Mouse (Mus musculus) limb, embryonic 11.5 days (tissue): ENCODE data around the gene Gm28051. TPM values are rescaled to one million over a fixed set of nuclear protein-coding genes. Genes with fewer than 3 reads are reported as not detected.

Experiments used
- ATAC-seq: fragments of 200-750 bp; cut with Nextera tagmentation; 2 replicates; pipeline ENCODE4 v1.8.0; 2017; ENCODE audit warnings: low read depth; ENCODE audit not compliant: insufficient number of reproducible peaks, low FRiP score, low TSS enrichment
- DNase-seq: peaks from one replicate; pipeline ENCODE4 v3.0.0-alpha.2; 2015; ENCODE audit warnings: low spot score
- H3K27ac ChIP-seq: fragments of 300-500 bp; sonication (generic); replicated peaks from 2 replicates; pipeline ENCODE4 v1.5.1; 2014; ENCODE audit warnings: low read depth, mild to moderate bottlenecking, low read length
- H3K27me3 ChIP-seq: fragments of 300-500 bp; sonication (generic); 2 replicates; pipeline ENCODE4 v1.6.1; 2014; ENCODE audit warnings: mild to moderate bottlenecking, low read length, mixed read lengths; ENCODE audit not compliant: control insufficient read depth, insufficient read depth
- H3K36me3 ChIP-seq: fragments of 300-500 bp; sonication (generic); 2 replicates; pipeline ENCODE4 v1.6.1; 2014; ENCODE audit warnings: mild to moderate bottlenecking, low read length, moderate library complexity, mixed read lengths; ENCODE audit not compliant: control insufficient read depth, insufficient read depth
- H3K4me1 ChIP-seq: fragments of 300-500 bp; sonication (generic); 2 replicates; pipeline ENCODE4 v1.6.1; 2014; ENCODE audit warnings: low read length, mixed read lengths; ENCODE audit not compliant: control insufficient read depth, insufficient read depth
- H3K4me2 ChIP-seq: fragments of 300-500 bp; sonication (generic); 2 replicates; pipeline ENCODE4 v1.6.1; 2014; ENCODE audit warnings: low read depth, mild to moderate bottlenecking, moderate library complexity; ENCODE audit not compliant: severe bottlenecking
- H3K4me3 ChIP-seq: fragments of 300-500 bp; sonication (generic); 2 replicates; pipeline ENCODE4 v1.5.1; 2014; ENCODE audit warnings: low read depth, low read length
- H3K9ac ChIP-seq: fragments of 300-500 bp; sonication (generic); 2 replicates; pipeline ENCODE4 v1.6.1; 2014; ENCODE audit warnings: mild to moderate bottlenecking, low read length
- H3K9me3 ChIP-seq: fragments of 300-500 bp; sonication (generic); 2 replicates; pipeline ENCODE4 v1.6.1; 2016; ENCODE audit warnings: low read length; ENCODE audit not compliant: control insufficient read depth
- WGBS: fragments of 180-500 bp; shearing (Covaris S2); extraction: QIAGEN DNeasy Blood & Tissue Kit; methylation state at CpG from one replicate; pipeline ENCODE4 v1.1.7; 2014; 5-methylcytosine and 5-hydroxymethylcytosine counted together
- polyA plus RNA-seq: library from polyadenylated mRNA; unstranded; fragments of >200 nt; fragmentation: Nextera tagmentation; extraction: Ambion mirVana; gene quantifications from 2 replicates; pipeline ENCODE4 v1.2.1, GENCODE M21; 2014

Gm28051 gene
- polyA plus RNA-seq, result 0.40 TPM in 1 of 2 replicates, not detected in the other

DNA sequence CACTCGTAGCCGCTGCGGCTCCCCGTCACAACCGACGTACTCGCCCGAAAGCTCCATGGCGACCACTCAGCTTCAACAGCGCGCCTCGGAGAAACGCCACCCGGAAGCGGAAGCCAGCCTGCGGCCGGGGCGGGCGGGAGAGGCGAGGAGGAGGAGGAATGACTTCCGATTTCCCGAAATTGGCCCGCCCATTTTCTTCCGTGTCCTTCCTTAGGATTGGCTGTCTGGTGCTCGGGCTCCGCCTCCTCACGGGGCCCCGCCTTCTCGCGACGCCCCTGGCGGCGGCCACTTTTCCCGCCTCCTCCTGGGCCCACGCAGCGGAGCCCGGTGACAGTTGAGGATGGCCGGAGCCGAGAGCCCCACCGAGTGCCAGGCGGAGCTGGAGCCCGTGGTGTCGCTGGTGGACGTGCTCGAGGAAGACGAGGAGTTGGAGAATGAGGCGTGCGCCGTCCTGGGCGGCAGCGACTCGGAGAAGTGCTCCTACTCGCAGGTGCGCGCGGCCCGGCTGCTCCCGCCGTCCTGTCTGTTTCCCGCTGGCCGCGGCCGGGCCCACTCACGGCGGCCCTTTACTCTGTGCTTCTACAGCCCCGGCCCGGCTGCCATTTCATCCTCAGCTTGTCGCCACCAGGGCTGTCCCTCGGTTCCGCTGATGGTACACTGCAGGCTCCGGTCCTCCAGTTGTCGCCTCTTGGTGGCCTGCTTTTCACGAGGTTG lies at the start of gene Gm28051, which contains the start of the genes Gon7 and Ubr7:
Gene Gm28051 (minus strand): TSS at position 77 of the 714 bp plus-strand sequence.
Gene Gon7 (minus strand): TSS at position 115 of the 714 bp plus-strand sequence.
Gene Ubr7 (plus strand): TSS at position 279 of the 714 bp plus-strand sequence.
- no peaks in the 10 kb centered on the region for H3K27me3 ChIP-seq
- H3K4me3 ChIP-seq, result peak within 1 kb of the TSS; percentile 73
- WGBS, result under 1% methylated on average over 71 of the region's 73 CpGs
- H3K4me2 ChIP-seq, result peak within 1 kb of the TSS; percentile 71
- peaks cover 6% of the 10 kb centered on the region; the same call in 1 of the 2 replicates for H3K4me1 ChIP-seq
- H3K9me3 ChIP-seq, result no peaks in the 10 kb centered on the region
- ATAC-seq (peak; percentile 95), DNase-seq (peak; percentile 97)
- H3K36me3 ChIP-seq, result no peaks in the 10 kb centered on the region
- H3K27ac ChIP-seq, result peak within 1 kb of the TSS; percentile 63
- peak within 1 kb of the TSS; percentile 82 for H3K9ac ChIP-seq

DNA sequence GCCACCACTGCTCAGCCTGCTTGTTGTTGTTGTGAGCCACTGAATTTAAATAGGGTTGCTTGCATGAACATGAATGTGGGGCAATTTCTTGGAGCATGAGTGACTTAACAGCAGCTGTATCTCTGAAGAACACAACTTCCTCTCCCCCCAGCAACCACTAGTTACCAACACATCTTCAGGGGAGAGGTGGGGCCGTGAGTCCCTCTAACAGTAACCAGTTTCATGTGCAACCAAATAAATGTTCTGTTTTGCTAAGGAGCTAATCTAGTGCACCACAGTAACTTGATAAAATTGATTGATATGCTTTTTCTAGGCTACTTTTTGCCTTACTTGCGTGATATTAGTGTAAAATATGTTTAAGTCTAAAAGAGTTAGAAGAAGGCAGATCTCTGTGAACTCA lies 42.0 kb upstream of the Gm28051 start:
- Histone ChIP-seq H3K36me3 (no peaks in the 10 kb centered on the region; the same call in 1 of the 2 replicates), H3K27ac (no peak overlapping the region), H3K9me3 (no peaks in the 10 kb centered on the region), H3K9ac (no peak overlapping the region), H3K4me1 (no peaks in the 10 kb centered on the region), H3K27me3 (no peaks in the 10 kb centered on the region), H3K4me3 (no peak overlapping the region), H3K4me2 (no peak overlapping the region)
- 88% methylated on average over 2 of the region's 2 CpGs for WGBS
- no peak for DNase-seq
- ATAC-seq, result no peak

DNA sequence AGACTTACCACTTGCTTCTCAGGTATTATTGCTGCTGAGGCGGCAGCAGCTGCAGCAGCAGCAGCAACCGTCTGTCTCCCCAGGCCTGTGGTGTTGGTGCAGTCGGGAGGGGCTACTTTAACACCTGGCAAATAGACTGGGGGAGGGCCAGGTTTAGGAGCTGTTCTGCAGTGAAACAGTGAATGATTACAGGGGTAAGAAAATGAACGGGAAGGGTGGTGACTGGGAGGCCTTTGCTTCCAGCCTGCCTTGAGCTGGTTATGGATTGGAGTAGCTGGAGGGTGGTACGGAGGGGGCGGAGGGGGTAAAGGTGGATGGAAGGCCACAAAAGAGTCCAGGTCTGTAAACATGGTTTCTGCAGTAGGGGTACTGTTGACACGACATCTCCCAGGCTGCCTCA lies 30.4 kb upstream of the Gm28051 start:
- no peak overlapping the region for H3K9ac ChIP-seq
- no peaks in the 10 kb centered on the region for H3K27me3 ChIP-seq
- H3K4me2 ChIP-seq, result no peak overlapping the region
- no peak overlapping the region for H3K27ac ChIP-seq
- H3K4me3 ChIP-seq, result no peak overlapping the region
- no peaks in the 10 kb centered on the region for H3K4me1 ChIP-seq
- DNase-seq (no peak), ATAC-seq (no peak)
- 82% methylated on average over 7 of the region's 7 CpGs for WGBS
- H3K36me3 ChIP-seq, result peaks cover 21% of the 10 kb centered on the region
- H3K9me3 ChIP-seq, result no peaks in the 10 kb centered on the region

DNA sequence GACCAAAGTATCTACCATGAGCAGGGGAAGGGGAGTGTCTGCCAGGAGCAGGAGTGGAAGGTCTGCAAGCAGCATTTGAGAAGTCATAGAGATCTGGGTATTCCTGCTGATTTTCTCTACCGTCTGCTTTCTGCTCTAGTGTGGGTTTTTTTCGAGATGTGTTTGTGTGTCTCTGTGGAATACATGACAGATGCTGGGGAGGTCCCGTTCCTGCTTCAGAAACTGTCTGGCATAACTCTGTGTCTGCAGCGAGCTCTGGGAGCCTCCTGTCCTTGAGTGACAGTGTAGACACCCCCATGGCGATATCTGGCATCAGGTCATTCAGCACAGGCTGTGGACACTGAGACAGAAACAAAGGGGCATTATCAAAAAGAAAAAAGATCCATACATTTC lies 28.0 kb upstream of the Gm28051 start:
- Histone ChIP-seq H3K4me3 (no peak overlapping the region), H3K27ac (no peak overlapping the region), H3K4me2 (no peak overlapping the region), H3K36me3 (peaks cover 16% of the 10 kb centered on the region), H3K27me3 (no peaks in the 10 kb centered on the region), H3K4me1 (no peaks in the 10 kb centered on the region), H3K9ac (no peak overlapping the region), H3K9me3 (no peaks in the 10 kb centered on the region)
- ATAC-seq (no peak), DNase-seq (no peak)
- 93% methylated on average over 5 of the region's 5 CpGs for WGBS

DNA sequence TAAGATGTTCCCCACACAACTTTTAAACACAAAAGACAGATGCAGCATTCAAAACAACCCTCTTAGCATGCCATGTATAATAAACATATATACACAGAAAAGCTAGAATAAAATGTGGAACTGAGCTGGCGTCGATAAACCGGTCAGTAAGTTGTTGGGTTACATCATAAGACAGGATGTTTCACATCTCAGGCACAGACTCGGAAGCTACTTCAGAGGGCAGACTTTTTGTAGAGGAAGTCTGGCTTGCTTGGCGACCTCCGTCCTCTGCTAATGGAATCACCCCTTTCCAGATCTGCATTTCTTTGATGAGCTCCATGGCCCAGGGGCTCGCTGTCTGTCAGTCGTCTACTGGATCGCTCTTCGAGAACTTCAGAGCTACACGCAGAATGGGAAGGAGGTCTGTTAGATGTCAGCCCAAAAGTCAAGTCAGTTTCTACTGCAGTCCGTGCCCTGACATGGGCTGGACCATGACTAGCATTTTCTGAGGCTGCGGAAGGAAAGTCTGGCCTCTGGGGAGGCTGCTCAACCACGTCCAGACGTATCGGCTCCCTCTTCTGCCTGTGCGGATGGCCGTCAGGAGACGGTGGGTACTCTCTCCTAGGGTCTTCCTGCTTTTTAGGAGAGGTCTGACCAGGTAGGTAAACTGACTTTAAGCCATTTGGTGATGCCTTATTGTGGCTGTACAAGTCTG lies 27.5 kb upstream of the Gm28051 start:
- H3K4me2 ChIP-seq, result no peak overlapping the region
- no peak overlapping the region for H3K9ac ChIP-seq
- H3K36me3 ChIP-seq, result peaks cover 16% of the 10 kb centered on the region
- H3K4me1 ChIP-seq, result no peaks in the 10 kb centered on the region
- 86% methylated on average over 19 of the region's 19 CpGs for WGBS
- no peaks in the 10 kb centered on the region for H3K9me3 ChIP-seq
- H3K27me3 ChIP-seq, result no peaks in the 10 kb centered on the region
- no peak overlapping the region for H3K27ac ChIP-seq
- ATAC-seq (no peak), DNase-seq (no peak)
- no peak overlapping the region for H3K4me3 ChIP-seq

DNA sequence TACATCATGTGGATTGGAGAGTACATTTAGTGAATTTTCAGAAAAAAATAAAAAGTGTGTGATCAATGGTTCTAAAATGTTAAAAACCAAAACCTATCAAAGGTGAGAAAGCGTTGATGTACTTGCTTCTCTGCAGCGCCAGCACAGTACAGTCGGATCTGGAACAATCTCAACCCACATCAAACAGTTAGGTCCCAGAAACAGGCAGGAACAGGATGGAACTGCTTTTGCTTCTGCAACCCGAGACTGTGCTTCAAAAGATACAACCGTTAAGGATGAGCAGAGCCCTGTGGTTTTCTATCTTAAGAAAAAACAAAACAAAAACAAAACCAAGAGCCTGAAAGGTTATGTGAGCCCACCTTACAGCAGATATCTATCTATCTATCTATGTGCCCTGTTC lies 25.3 kb upstream of the Gm28051 start:
- DNase-seq, result no peak
- H3K36me3 ChIP-seq, result peaks cover 9% of the 10 kb centered on the region
- 91% methylated on average over 5 of the region's 5 CpGs for WGBS

DNA sequence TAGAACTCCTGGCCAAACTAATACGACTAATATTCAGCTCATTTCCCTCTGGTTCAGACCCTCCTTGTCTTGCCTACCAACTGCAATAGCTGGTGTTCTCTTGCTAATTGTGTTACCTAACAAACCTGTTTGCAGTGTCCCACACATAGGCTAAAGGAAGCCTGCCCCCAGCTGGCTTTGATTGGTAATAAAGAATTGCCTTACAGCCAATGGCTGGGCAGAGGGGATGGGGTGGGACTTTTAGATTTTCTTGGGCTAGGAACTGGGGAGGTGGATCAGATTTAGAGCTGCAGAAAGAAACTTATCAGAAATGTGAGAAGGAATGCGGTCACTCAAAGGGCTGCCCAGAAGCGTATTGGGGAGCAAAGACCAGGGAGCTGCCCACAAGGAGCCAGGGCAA lies 21.9 kb upstream of the Gm28051 start:
- Histone ChIP-seq H3K27ac (no peak overlapping the region), H3K4me3 (no peak overlapping the region), H3K9me3 (no peaks in the 10 kb centered on the region), H3K4me1 (no peaks in the 10 kb centered on the region), H3K27me3 (no peaks in the 10 kb centered on the region), H3K4me2 (no peak overlapping the region), H3K9ac (no peak overlapping the region), H3K36me3 (peaks cover 8% of the 10 kb centered on the region; the same call in 1 of the 2 replicates)
- ATAC-seq (no peak), DNase-seq (no peak)
- 47% methylated on average over 3 of the region's 3 CpGs for WGBS

More for the DNA sequence above, 25.3 kb upstream of the Gm28051 start:
- Histone ChIP-seq H3K9ac (no peak overlapping the region), H3K4me1 (no peaks in the 10 kb centered on the region), H3K27ac (no peak overlapping the region), H3K9me3 (no peaks in the 10 kb centered on the region), H3K4me3 (no peak overlapping the region), H3K27me3 (no peaks in the 10 kb centered on the region), H3K4me2 (no peak overlapping the region)
- ATAC-seq, result no peak

DNA sequence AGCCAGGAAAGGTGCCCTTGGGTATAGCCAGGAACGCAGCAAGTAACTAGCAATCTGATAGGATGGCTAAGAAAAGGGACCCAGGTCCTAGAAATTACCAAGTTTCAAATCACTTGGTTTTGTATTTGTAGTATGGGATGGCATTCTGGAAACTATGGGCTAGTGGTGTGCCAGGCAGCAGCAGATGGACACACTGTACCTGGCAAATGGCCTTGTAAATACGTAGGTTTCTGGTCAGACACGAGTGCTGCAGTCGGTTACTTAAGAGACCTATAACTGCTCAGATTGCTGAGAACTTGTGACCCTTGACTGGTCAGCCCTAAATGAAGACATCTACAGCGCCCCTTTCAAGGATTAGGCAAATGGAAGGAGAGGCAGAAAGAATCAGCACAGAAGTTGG lies 20.6 kb upstream of the Gm28051 start:
- H3K9me3 ChIP-seq, result no peaks in the 10 kb centered on the region
- H3K4me2 ChIP-seq, result no peak overlapping the region
- H3K4me3 ChIP-seq, result no peak overlapping the region
- no peak overlapping the region for H3K9ac ChIP-seq
- H3K4me1 ChIP-seq, result no peaks in the 10 kb centered on the region
- no peak overlapping the region for H3K27ac ChIP-seq
- 85% methylated on average over 5 of the region's 5 CpGs for WGBS
- no peak for DNase-seq
- peaks cover 6% of the 10 kb centered on the region; the same call in 1 of the 2 replicates for H3K36me3 ChIP-seq
- ATAC-seq, result no peak
- H3K27me3 ChIP-seq, result no peaks in the 10 kb centered on the region
